Mouse (Mus musculus) spleen, adult 2 months (tissue): ENCODE measurements around the gene Rab11fip5.

ENCODE experiments used
- CTCF ChIP-seq: fragments of 200-500 bp; IDR thresholded peaks from 2 replicates; pipeline ENCODE4 v1.5.1; 2011; ENCODE audit warnings: mild to moderate bottlenecking, inconsistent platforms; ENCODE audit not compliant: insufficient read depth, insufficient read length, insufficient replicate concordance; ENCODE audit errors: extremely low read depth
- POLR2A ChIP-seq: fragments of 200-500 bp; IDR thresholded peaks from 2 replicates; pipeline ENCODE4 v1.6.1; 2011; ENCODE audit warnings: low read depth, low read length, inconsistent platforms

DNA sequence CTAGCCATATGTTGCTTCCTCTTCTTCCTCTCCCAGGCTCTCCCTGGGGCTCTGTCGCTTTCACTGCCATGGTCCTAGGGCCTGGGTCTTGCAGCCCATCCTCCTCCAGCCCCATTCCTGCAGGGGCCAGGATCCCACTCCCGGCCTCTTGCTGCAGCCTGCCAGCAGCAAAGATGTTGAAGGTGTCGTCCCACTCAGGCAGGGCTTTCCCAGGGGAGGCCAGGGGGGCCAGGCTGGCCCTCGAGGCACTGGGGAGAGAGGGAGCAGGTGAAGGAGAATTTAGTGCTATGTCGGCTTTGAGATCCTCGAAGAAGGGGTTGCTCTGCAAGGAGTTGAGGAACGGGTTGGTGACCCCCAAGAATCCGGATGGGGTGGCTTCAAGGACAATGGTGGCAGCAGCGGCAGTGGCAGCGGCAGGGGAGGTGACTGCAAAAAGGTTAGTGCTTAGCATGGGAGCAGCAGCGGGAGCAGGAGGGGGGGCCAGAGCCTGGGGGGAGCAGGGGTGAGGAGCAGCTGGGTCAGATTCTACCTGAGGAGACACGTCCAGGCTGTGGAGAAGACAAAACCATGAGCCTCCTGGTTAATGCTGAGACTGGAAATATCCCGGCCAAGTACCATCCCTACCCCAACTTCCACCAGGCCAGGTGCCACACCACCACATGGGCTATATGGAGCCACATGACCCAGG lies 32.5 kb downstream of the Rab11fip5 start:
- no peak for TF ChIP-seq CTCF
- TF ChIP-seq POLR2A, result no peak
